Mouse (Mus musculus): ENCODE measurements around the gene Arhgef3.
A peak's percentile ranks its signal among the peaks of the same experiment; 100 is the strongest.

Gene Arhgef3

DNA sequence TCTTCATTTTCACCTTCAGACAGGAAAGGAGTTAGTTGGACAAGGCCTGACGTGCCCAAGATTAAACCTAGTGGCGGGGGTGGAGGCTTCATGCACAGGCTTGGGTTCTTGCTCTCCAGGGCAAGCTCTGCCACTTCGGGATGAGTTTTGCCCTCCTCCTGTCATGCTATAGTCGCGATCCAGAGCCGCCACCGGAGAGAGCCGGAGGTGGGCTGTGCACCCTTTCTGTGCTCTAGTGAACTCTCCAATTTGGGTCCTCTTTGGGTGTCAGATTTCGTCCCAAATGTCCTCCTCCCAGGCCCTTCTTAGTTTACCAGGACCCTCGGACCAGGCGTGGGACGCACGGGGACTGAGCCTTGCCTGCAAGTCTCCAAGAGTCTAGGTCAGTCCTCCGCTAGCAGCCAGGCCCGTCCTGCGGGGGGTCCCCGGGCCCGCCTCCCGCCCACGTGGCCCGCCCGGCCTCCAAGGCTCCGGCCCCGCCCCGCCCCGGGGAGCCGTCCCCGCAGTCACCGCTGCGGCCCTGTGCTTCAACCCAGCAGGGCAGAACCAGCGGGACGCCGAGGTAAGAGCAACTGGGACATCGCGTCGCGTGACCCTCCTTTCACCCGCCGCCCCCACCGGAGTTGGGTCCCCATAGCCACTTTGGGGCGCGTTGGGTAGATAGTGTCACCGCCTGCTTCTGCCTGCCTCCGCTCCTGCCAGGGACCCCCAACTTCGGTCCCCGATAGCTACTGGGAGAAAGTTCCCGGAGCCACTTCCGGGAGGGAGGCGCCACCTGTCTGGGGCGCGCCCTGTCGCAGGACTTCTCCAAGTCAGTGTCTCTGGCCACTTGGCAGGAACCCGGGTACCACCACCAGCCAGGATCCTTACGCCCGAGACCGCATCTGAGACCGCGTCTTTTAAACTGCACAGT is at the start of gene Arhgef3:
Gene Arhgef3, plus strand, starts transcription at position 538 of the 913 bp plus-strand sequence.
- DNase-seq: peak; percentile 34 to 61

DNA sequence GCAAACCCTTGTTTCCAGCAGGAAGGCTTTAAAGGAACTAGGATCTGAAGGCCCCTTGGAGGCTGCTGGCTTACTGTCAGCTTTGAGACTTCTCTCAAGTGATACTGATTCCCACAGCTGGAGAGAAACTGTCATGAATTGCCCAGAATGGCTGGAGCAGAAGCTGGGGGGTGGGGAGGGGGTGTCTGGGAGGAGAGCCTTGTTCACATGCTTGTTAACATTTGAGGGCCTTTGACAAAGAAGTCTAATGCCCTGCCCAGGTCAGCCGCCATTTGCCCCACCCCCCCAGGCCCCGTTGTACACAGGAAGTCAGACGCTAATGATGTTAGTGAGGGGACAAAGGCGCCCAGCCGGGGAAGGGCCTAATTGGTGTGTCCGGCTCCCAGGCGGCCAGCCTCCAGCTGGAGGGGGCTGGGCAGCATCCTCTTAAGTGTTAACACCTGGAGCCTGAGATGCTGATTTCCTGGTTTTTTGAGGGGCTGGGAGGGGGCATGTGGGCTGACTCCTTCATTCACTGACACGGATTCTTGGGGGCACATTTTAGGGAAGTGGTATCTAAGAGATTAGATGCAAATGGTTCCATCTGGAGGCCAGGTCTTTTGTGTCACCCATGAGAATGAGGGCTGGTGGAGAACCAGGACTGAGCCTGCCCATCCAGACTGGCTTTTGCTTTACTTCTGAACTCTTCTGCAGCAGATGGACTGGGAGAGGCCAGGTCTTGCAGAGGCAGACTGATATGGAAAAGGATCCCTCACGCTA is 48.3 kb upstream of the Arhgef3 start:
- no peak for DNase-seq

DNA sequence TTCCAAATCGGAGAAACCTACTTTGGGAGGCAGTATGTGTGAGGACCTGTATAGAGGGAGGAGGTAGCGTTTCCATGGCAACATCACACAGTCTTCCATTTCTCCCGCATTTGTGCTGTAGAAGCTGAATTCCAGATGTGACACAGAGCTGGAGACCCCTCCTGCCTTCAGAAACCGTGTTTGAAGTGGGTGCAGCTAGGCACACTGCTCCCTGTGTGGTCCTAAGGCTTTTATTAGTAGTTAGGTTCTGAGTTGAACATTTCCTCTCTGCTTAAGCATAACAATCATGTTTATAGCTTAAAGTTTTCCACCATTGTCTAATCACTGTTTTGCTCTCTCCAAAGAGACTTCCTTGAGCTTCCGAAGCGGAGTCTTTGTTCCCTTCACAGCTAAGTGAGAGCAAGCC is 46.8 kb upstream of the Arhgef3 start:
- no peak for DNase-seq

DNA sequence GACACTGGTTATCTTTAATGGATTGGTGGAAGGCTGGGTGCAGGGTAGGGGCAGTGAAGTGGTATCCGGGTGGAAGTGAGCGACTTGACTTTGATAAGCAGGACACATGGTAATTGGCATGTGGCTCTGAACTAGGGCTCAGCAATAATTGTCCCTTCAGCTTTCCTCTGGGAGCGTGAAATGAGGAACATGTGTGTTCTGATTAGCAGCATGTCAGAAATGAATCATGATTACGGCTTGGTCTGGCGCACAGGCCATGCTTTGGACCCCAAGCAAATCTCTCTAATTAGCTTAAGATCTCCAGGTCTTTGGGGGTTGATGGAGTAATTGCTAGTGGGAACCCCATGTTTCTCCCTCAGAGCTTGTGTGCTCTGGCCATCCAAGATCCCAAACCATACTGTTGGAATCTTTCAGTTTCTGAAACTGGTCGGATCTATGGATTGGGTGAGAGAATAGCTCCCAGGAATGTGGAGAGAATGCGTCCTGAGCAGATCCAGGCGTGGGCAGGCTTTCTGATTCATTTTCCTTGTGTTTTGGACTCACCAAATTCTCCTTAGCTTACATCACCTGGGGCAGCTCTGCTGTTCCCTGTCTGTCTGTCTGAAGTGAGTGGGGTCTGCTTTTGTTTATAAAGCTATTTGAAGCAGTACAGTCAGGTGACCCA is 45.1 kb upstream of the Arhgef3 start:
- no peak for DNase-seq

DNA sequence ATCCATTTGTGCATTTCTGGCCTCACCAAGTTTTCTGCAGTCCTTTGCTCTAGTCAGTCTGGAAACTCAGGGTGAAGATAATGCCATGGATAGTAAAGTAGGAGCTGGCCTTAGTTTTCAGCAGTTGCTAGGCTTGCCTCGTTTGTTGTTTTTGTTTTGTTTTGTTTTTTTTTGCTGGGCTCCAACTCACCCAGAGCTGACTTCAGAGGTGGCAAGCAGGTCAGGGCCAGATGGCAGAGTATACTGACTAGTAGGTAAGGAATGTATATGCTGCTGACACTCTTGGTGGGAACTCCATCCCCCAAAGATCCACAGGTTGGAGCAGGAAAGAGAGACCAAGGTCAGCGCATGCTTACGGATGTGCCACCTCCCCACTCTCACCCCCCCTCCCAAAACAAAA is 44.6 kb upstream of the Arhgef3 start:
- DNase-seq: no peak

DNA sequence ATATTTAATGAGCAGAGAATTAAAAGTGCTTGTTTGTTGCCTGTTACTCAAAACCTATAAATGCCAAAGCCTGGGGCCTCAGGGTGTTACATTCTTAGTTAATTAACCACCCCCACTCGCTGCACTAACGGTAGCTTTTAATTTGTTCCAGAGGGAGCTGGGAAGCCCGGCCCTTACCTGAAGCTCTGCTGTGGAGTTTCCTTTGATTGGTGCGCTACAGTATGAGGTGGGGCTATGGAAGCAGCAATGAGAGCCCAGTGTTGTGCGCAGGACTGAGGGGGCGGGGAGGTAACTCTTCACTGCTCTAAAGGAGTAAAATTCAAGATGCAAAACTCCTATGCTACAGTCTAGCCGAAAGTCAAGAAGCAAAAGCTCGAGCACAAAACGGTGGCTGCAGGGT is 43.9 kb upstream of the Arhgef3 start:
- DNase-seq: no peak

DNA sequence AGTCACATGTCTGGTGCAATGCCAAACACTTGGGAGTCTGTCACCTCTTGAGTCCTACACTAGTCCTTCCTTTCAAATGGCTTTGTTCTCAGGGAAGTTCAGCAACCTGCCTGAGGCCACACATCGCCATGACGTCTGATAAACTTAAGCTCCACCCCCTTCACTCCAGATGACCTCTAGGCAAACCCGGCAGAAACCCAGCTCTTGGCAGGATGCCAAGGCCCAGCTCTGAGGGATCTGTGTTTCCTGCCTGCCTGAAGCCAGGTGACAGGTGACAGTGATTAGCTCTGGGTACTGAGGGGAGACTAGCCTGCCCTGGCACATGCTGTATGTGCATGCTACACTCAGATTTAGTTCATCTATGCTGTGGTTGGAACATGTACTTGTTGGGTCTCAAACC is 42.7 kb upstream of the Arhgef3 start:
- DNase-seq: no peak

DNA sequence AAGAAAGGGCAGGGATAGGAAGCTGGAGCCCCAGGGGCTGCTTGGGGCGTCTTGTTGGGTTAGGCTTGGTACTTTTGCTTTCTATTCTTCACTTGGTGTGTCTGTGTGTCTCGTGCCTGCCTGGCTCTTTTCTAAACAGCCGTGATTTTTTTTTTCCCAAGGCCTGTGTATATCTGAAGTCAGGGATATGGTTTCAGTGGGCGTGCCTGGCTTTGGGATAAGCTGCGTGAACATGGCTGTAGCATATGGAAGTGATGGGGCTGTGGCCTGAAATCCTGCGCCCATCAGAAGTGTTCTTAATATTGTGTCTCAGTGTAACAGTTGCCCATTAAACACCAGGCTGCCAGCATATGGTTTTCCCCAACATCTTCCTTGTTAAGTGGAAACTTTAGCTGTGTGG is 39.6 kb upstream of the Arhgef3 start:
- DNase-seq: no peak

DNA sequence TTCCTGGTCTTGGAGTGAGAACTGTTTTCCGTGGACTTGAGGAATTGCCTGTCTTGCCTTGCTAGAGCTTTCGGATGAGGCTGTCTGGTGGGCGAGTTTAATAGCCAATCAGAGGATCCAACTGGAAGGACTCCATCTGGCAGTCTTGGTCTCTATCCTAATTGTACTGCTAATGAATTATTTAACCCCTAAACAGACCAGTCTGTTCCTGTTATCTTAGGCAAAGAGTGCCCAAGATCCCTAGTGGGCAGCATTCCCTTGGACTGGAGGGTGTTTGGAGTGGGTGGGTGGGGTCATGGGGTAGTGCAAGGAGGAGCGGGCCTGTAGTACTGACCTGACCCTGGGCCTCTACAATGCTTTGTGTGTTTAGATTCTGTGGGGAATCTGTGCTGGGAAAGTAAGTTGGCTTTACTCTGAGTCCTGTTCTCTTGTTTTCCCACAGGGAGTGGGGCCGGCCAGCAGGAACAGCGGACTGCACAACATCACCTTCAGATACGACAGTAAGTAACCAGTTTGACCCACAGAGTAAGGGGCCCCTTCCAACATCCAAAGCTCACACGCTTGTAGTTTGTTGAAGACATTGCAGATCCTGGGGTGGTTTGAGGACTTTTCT is 38.7 kb upstream of the Arhgef3 start:
- no peak for DNase-seq

DNA sequence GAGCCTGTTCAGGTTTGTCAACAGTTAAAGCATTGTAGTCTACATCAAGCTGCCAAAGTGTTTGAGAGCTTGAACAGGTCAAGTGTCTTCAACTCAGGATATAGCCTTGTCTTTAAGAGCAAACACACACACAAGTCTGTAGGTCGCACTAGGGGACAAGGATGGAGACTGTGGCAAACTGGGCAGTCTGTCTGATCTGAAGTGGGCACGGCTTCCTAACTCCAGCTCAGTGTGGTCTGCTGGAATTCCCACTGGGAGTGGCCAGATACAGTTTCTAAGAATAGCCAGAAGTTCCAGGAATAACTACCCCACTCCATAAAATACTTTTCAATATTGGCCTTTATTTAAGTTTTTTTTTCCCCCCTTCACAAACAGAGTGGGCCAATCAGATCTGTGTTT is 38.2 kb upstream of the Arhgef3 start:
- no peak for DNase-seq

DNA sequence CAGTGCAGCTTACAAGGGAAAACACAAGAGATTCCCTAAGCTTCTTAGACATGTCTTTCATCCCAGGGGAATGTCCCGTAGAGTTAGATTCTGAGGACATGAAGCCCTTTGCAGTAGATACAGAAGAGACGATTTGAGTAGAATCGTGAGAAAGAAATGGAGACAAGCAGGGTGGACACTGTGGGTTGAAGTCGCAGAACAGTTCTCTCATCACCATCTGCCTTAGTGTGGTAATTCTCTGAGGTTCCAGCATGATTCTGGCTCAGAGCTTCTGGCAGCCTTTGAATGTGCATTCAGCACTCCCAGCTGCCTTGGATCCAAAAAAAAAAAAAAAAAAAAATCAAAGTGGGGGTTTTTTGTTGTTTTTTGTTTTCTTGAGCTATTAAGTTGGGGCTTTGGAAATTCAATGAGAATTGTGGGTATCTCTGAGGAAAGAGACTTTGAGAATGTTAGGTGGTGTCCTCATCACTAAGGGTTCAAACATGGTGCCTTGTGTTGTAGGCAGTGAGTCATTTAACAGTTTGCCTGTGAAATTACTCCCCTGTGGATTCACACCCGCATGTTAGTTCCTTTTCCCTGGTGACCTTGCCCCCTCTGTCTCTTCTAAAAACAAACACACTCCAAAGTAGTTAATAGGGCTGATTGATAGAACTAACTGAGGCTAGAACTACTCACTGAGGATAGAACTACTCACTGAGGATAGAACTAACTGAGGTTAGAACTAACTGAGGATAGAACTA is 33.0 kb upstream of the Arhgef3 start:
- DNase-seq: no peak

DNA sequence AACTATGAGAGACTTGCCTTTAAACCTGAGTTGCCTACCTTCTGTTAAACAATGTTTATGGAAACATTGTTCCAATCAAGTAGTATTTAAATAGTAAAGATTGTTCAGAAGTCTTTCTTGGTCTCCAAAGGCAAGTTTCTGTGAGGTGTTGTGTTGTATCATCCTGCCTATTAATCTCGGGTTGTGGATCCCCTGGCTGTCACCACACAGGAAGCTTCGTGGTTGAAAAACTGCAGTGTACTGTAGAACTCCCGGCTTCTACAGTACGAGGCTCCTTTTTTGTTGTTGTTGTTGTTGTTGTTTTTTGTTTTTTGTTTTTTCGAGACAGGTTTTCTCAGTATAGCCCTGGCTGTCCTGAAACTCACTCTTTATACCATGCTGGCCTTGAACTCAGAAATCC is 29.2 kb upstream of the Arhgef3 start:
- no peak for DNase-seq

DNA sequence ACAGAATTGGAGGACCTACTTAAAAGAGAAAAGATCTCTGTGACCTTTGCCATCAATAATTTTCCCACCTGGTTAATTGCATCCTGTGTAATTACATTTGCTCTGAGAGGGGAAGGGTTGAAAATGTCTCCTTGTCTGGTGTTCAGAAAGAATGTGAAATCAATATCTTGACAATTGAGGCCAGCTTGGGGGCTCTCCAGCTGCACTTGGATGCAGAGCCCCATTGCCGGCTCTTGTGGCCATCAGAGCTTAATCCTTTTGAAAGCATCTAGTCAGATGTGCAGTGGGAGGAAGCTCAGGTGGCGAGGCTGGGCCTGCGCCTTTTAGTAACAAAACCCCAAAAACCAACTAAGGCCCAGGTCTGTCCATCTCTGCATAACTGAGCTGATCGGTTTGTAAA is 28.7 kb upstream of the Arhgef3 start:
- no peak for DNase-seq

DNA sequence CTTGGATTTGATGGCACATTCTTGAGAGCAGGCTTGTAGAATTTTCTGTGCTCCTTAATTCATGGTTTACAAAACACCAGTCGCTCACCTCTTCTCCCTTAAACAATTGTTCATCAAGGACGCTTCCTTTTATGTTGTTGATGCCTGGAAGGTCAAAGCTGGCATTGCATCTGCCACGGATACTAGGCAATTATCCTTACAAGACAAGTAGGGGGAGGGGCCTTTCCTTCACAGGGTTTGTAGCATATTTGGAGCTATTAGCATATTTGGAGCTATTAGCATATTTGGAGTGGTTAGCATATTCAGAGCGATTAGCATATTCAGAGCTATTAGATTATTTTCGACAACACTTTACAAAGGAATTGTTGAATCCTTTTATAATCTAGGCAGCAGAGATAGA is 20.5 kb upstream of the Arhgef3 start:
- DNase-seq: no peak

DNA sequence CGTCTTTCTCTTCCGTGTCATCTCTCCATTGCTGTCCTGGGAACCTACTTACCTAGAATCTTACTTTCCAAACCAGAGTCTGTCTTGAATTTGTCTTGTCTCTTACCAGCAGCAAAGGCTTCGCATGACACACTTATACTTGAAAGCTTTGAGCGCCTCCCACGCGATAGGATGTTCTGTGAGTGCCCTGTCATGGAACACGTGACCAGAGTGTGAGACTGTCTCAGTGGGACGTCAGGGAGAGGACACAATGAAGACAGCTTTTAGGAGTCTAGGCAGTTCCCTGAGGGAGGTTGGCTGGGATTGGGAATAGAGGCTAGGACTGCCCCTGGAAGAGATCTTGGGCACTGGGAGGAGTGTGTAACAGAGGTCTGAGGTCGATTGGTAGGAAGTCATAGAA is 18.6 kb upstream of the Arhgef3 start:
- no peak for DNase-seq

DNA sequence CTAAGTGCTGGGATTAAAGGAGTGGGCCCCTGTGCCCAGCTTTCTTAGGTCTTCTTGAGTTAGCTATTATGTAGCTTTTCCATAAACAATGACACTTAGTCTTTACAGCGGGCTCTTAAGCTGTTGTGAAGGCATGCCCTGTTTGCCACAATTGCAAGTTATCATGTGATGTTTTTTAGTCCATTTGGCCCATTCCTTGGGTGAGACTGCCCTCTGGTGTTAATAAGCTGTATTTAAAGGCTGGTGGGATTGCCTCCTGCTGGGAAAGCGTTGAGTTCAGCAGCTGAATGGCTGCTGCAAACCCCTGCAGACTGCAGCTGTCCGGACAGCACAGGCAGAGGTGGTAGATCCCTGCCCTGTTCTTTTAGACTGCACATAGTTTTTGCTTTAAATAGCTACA is 17.9 kb upstream of the Arhgef3 start:
- peak; percentile 29 to 51 for DNase-seq

DNA sequence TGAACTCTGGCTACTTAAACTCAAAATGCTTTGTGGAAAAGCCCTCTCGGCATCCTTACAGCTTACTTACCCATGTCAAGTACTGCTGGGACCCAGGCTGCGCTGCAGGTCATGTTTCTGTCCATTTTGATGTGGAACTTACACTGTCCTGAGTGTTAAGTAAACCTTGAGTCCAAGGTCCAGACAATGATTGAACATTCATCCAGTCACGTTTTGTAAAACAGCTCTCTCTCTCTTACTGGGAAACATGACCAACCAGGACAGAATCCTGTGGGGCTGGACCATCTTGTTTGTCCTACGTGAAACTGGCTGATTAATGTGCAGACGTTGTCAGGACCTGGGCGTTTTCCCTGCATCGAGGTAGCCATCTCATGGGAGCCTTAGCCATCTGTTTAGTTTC is 13.0 kb upstream of the Arhgef3 start:
- no peak for DNase-seq

DNA sequence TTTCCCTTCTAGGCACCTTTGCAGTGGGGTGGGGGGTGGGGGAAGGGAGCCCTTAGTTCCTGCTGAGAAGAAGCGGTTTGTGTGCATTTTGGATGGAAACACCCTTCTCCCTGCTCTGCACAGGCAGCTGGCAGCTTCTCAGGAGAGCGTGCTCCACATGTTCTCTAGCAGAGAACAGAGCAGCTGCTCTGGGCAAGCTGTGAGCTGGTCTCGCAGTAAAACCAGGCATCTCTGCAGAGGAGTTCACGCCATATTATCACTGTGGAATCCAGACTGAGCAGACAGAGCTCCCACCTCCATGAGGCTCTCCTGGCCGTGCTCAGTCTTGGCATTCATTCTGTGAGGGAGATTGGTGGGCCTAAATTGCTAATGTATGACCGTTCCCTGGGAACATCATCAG is 12.0 kb upstream of the Arhgef3 start:
- peak in 1 of 2 experiments; percentile 17 for DNase-seq

DNA sequence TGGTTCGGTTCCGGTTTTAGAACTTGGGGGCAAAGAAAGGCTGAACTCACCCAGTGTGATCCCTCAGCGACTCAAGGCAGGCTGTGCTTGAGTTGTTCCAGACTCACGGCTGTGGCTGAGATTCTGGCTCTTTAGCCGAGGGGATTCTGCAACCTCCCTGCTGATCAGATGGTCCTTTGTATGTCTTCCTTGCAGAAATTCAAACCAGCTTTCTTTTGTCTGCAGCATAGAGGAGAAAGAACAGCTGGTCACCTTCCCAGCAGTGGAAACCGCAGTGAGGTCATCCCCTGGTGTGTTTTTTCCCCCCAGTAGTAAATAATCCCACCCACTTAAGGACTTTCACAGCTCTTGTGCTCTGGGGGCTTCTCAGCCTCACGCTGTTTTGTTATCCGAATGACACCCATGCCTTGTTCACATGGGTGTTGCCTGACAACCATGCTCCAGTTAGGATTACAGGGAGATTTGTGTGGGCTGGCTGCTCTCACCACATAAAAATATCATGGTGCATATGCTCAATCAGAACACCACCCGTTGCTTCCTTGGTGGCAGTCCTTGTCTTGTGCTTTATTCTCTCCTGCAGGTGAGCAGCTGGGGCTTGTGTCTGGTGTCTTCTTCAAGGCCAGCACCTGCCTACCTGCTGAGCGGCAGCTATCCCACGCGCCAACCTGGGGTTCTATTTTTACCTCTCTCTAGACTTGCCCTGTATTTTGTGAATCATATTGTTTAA is 8.8 kb upstream of the Arhgef3 start:
- DNase-seq: peak in 1 of 2 experiments; percentile 31

DNA sequence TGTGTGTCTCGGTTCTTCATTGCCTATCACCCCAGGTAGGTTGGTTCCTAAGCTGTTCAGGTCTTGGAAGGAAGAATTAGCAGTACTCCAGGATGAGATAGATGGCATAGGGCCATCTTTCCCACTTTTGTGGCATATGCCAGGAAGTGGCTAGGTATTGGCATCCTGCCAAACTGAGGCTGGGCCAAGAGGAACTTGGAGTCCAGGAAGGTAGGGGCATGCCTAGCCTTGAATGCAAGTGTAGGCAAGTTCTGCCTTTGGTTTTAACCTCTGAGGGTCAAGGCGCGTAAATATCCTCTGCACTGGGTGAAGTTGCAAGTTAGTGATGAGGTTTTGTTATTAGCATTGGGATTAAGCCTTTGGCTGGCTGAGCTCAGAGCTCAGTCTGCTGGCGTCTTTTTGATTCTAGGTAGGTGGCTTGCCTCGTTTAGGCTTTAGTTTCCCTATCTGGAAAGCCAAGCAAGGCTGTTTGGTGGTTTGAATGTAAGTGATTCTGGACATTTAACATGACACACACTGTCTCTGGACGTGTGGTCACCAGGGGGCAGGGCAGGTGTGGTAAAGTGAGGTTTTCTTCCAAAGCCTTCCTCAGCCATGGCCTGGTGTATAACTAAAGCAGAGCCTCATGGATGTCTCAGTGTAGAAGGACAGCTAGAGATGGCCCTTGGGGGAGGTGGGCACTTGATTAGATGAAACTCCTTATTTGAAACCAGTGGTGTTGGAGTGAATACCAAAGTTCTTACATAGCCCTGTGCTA is 5.8 kb upstream of the Arhgef3 start:
- peak; percentile 64 to 78 for DNase-seq

DNA sequence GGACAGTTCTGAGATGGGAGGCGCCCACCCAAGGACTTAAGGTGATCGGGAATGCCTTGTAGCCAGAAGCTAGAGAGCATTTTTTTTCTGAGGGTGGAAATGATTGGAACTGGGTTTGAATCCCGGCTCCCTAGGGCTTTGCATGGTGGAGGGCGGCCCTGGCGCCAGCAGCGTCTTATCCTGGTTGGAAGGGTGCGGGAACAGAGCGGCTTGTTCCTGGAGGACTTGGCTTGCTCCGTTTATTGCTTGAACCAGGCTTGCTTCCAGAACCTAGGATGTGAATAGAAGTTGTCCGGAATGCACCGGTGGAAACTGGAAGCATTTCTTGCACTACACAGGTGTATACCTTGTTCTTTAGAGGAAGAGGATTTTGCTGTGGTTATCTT is 569 bp downstream of the Arhgef3 start:
- DNase-seq: no peak

All from cerebellum, postnatal 25 days (tissue).